Mouse (Mus musculus): ENCODE data around the gene Dmd. TPM values are rescaled to one million over a fixed set of nuclear protein-coding genes. Genes with fewer than 3 reads are reported as not detected.
A peak's percentile ranks its signal among the peaks of the same experiment; 100 is the strongest.

Dmd gene
- total RNA-seq, 2 experiments from 2014 or later = 70.0 to 72.7 TPM

DNA sequence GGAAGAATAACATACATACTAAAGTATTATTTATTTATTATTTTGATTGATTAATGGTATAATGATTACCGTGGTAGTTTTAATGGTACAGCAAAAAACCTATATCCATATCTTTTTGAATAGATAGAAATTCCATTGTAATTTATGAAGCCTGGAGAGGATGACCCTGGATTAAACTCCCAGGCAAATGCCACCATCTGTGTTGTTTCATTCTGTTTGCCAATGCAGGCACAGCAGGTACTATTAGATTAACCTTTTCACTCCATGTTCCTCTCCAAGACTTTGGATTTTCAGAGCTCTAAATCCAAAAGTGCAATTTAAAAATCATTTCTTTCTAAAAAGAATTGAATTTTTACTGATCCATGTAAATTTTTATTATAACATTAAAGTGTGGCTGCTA, 1383.5 kb downstream of the Dmd start:
- DNase-seq = no peak
- intact Hi-C loops (cut with DNase I) = no loop called here

DNA sequence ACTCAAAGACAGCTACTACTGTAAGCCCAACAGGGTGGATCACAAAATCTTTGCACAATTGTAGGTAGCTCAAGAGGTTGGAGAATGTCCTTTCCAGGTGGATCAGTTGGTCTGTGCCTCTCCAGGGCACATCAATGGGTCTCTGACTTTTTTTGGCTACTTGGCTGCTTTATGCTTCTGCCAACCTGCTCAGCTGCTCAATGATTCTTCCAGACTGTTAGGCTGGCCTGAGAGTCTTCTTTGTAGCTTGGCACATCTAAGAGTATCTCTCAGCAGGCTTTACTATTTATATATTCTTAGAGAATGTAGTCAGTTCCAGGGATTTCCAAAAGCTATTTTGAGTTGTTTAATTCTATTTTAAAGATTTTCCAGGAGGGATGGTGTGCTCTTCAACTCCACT, 1416.3 kb downstream of the Dmd start:
- no peak for DNase-seq
- intact Hi-C loops (cut with DNase I) = no loop called here

DNA sequence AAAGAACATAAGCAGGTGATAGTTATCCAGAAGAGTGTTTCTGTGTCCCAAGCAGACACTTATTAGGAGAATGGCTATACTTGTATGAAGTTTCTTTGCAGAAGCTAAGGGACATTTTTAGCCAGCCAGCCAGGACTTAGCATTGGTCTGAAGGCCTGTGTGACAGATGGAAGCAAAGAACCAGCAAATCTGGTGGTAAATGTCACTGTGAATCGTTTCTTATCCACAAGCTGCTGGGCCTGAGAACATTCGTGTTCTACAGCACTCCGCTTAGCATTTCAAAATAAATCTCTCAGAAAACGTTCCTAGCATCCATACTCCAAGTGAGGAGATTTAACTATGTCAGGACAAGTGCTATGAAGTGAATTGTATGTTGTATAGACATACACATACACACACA, 1486.9 kb downstream of the Dmd start:
- DNase-seq = no peak
- intact Hi-C loops (cut with DNase I) = no loop called here

DNA sequence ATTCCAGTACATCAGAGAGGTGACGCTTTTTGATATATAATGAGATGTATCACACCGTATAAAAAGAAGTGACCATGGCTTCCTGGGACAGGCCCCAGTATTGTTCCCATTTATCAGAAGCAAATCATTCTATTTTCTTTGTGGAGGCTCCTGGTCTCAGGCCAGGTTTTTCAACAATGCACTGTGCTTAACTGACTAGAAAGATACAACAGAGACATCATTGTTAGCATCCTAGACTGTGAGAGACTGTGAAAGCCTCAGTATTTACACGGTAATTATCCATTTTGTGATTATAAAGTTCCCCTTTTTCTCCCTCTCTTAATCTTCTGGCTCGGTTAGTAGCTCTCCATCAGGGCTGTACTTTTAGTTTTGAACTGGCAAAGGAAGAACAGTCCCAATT, 1487.9 kb downstream of the Dmd start:
- intact Hi-C loops (cut with DNase I) = no loop called here
- no peak for DNase-seq

DNA sequence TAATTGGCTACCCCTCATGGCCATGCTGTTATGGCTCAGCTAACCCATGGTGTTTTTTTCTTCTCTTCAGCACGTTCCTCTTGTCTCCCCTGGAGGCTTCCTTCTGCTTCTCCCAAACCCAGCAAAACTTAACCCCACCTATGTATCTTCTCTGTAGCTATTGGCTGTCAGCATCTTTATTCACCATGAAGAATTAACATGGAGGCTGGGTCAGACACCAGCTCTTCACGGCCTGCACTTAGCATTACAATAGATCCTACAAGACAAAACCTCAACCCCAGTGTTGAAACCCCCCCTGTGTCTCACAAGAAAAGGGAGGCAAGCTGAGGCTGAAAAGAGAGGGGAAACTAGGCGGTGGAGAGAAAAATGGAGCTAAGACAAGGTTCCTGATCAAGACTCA, 1494.3 kb downstream of the Dmd start:
- DNase-seq = no peak
- intact Hi-C loops (cut with DNase I) = no loop called here

DNA sequence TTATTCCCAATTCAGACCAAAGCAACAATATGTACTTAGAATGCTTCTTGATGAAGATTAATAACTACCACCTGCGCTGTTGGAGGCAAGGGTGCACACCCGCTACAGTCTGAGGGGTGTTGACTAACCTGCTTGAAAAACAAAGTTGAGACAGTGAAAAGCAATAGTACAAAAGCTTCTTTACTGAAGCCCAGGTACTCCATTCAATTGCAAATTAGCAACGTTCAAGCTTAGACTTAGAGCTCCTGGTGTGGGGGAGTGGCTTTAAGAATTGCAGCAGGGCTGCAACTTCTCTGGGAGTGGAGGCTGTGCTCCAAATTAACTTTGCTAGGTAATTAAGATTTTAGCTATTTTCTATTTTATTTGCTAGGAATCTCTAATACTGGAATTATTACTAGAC, 1495.3 kb downstream of the Dmd start:
- intact Hi-C loops (cut with DNase I) = no loop called here
- no peak for DNase-seq

DNA sequence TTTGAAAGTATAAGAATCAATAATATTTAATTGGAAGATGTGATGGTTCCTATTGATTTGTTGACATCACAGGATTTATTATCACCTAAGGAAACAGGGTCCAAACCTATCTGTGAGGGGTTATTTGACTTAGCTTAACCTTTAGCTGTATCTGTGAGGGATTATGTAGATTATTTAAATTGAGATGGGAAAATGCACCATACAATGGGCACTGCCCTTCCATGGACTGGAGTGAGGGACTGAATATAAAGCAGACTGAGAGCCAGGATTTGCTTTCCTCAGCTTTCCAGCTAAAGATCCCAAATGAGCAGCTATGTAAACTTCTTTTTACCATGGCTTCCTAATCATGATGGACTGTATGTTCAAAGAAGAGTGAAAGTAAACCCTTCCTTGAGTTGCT, 1496.0 kb downstream of the Dmd start:
- DNase-seq = no peak
- intact Hi-C loops (cut with DNase I) = no loop called here

DNA sequence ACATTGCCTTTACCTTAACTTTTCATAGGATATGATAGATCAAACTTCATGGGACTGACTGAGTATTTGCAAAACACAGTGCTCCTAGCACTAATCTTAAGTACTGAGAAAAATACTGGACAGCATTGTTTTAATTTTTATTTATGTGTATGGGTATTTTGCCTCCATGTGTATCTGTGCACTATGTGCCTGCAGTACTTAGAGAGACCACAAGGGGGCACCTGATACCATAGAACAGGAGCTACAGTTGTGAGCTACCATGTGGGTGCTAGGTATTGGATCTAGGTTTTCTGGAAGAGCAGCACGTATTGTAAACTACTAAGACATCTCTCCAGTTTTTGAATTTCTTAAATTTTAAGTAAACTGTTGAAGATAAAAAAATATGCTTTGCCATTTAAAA, 1505.8 kb downstream of the Dmd start:
- intact Hi-C loops (cut with DNase I) = no loop called here
- DNase-seq = peak; percentile 3

DNA sequence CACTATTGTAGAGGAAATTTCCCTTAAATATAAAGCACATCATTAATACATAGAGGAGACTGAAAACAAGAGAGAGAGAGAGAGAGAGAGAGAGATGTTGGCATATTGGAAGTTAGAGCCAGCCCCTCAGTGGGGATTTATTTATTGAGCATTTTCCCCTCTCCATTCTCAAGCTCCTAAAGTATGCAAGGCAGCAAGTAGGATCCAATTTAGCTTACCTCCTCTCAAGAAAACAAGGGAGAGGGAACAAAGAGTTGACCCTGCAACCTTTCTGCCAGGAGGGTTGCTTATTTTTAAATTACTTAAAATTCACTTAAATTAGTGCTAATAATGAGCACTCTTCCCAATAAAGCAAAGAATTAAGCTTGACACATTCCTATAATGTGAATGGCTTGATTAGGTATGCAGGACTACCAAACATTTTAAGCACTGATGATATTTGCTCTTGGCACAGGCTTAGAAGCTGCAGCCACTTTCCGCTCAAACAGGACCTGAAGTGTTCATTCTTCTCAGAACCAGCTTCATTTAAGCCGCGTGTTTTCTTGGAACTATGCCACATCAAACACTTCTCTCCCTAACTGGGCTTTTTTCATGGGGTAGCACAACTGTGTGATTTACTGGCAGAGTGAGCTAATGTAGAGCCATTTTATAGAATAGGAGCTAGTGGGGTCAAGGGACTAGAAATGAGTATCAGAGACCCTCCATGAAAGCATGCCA, 1566.1 kb downstream of the Dmd start:
- intact Hi-C loops (cut with DNase I) = no loop called here
- DNase-seq = no peak

DNA sequence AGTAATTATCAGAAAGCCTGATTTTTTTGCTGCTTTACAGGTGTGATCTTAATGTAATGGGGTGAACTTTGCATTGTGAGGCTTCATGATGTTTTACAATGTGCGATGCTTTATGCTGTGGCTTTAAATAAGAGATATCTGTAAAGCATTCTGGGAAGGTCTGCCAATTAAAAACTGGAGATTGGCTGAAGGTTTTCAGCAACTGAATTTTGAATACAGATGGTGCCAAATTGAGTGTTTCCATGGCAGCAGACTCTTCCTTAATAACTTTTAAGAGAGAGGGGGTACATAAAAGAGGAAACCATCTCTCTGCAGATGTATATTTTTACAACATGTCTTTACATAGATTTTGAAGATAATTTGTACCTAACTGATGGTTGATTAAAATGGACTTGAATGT, 1603.3 kb downstream of the Dmd start:
- intact Hi-C loops (cut with DNase I) = no loop called here
- DNase-seq = no peak

DNA sequence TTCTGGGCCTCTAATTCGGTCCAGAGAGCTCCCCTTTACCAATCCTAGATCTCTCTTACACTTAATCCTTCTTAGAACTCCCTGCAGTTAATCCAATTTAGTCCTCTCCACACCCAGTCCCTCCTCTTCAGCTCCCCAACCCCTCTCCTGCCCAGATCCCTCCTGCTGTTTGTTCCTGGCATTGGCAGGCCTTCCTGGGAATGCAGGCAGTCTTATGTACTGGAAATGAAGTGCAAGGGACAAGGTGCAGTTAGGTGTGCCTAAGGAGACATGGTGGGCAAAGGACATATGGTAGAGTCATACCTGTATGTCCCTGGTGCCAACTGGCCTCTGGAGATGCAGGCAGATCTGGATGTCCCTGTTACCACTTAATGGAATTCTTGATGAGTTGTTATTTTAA, 1604.8 kb downstream of the Dmd start:
- intact Hi-C loops (cut with DNase I) = no loop called here
- peak; percentile 1 for DNase-seq

DNA sequence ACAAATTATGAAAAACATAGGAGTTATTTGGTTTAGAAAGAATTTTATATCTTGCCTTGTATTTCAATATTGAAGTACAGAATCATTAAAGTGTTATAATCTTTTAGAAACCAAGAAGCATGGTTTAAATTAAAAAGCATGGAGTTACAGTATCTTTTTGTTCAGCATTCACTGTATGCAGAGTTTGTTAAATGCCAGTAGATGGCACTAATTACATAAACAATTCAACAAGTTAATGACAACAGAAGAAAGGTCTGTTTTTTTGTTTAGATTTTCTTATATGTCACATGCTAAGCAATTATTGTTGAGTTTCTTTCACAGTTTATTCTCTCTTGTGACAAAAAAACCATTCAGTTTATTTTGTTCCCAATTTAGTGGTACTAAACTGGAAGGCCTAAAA, 1649.8 kb downstream of the Dmd start:
- intact Hi-C loops (cut with DNase I) = loop anchor here (10.0 kb wide), 1 partner anchor 716 kb away; no protein-coding TSS in a partner anchor
- DNase-seq = no peak

DNA sequence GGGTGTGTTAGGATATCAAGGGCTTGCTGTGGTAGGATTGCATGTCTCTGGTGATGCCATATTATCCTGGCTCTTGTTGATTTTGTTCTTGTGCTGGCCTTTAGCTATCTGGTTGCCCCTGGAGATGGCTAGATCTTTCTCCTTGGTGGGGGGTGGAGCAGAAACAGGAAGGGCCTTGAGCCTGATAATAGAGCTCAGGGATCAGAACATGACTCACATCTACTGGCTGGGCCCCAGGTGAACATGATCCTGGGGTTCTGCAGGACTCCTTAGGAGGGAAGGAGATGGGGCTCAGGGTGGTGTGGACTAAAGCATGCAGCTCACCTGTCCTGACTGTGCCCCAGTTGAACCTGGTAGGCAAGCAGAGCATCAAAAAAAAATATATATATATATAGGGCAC, 1691.8 kb downstream of the Dmd start:
- DNase-seq = no peak
- intact Hi-C loops (cut with DNase I) = no loop called here

DNA sequence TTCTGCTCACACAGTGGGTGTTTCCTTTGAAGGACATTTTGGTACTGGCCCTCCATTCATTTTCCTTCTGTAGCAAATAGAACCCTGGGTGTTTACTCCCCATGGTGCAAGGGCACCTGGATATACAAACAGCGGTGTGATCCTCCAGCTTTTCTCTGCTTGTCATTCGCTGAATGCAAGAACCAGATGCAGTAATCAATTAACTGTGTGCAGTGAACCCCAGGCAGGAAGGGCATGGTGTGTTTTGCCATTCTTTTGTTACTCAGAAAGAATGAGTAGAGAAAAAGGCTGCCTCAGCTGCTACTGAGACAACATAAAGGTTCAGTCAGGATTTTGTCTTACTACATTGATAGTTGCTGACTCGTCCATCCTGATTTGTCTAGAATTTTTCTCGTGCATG, 1799.0 kb downstream of the Dmd start:
- intact Hi-C loops (cut with DNase I) = no loop called here
- no peak for DNase-seq

DNA sequence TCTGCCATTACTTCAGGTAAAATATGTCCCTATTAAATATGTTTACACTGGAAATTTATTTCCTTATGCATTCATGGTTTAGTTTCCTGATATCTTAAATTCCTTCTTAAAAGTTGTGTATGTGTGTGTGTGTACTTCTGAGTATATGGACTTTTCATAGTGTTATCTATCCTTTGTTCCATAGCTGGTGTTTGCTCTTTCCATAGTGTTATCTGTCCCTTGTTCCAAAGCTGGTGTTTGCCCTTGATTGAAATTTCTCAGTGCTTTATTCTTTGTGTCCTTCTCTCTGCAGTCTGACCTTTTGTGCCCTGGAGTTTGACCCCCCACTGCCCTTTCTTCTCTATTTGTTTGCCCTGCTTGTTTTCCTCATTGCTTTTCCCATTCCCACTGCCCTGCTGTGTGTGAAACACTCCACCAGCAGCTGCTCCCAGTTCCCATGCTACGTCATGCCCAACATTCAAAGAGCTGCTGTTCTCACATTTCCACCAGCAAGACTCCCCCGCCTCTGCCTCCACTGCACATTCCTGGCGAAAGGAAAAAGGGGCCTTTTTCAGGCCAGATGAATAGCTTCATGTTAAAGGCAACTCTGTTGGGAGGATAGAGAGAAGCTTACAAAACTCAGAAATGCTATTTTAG, 1911.5 kb downstream of the Dmd start:
- peak; percentile 11 for DNase-seq
- intact Hi-C loops (cut with DNase I) = no loop called here

DNA sequence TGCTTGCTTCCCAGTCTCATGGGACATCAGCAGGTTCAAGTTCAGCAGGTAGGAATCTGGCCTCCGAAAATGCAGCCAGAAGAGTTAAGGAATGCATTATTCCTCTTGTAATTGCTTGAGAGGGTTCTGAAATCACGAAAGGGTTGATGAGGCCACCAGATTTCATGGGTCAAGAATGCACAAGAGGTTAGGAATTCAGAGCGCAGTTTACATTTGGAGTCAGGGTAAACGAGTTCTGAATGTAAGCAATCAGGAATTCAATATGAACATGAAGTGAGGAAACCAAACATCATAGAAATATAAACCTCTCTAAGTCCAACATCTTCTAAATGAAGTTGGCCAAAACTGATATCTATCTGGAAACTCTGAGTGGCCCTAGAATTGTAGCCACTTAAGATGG, 1924.4 kb downstream of the Dmd start:
- intact Hi-C loops (cut with DNase I) = no loop called here
- DNase-seq = no peak

DNA sequence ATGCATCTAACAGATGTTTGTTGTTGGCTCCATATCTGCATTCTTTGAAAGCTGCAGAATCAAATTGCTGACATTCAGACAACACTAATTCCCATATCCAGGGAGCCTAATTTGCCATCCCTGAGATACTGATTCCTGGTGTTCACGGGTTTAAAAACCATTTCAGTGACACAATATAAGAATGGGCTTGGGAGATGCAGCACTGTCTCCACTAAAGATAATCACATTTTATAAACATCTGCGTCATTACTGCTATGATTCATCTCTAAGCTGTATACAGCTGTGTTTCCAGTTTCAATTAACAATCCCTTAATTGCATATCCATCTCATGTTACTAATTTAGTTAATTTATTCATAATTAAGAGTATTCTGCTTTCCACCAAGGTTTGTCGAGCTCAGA, 1929.5 kb downstream of the Dmd start:
- intact Hi-C loops (cut with DNase I) = no loop called here
- DNase-seq = no peak

DNA sequence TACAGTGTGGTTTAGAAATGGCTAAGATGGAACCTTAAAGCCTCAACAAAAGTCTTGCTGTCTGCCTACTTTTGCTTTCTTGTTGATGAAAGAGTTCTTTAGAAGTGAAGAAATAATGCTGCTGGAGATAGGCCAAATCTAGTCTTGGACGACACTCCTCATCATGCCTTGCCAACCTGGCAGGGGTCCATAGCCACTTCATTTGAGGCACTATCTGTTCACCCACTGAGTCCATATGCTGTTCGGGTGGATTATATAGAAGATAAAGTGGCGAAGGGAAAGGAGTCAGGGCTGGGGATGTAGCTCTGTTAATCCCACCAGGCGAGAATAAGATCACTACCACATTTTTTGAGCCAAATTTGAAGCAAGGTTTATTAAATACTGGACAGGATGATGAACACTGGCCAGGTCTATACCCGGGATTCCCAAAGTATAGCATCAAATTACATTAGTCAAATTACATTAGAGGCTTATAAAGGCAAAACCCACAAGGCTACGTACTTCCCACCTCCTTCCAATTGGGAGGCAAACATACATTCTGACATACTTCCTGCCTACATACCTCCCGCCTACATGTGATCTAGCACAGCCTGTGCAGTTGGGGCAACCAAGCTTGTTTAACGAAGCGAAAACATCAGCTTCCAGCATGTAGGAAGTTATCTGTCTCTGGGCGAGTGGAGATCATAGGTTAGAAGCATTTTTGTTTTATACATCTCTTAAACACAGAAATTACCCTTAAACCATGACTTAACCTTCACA, 1984.2 kb downstream of the Dmd start:
- peak; percentile 77 for DNase-seq
- intact Hi-C loops (cut with DNase I) = no loop called here

DNA sequence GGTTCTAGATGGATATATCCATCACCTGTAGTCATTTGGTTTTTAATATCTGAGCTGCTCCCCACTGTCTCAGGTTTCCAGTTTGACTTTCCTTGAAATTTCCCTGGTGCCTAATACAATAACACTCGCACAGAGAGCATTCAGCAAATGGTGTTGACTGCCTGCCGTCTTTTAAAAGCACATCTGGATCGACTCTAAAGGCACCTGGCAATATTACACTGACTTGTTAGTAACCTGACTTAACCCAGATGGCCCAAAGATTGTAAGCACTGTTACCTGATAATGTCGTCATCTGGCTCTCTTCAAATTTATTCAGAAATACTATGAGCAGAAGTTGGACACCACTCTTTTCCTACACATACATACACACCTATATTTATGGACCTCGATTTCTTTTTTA, 2011.9 kb downstream of the Dmd start:
- intact Hi-C loops (cut with DNase I) = no loop called here
- no peak for DNase-seq

DNA sequence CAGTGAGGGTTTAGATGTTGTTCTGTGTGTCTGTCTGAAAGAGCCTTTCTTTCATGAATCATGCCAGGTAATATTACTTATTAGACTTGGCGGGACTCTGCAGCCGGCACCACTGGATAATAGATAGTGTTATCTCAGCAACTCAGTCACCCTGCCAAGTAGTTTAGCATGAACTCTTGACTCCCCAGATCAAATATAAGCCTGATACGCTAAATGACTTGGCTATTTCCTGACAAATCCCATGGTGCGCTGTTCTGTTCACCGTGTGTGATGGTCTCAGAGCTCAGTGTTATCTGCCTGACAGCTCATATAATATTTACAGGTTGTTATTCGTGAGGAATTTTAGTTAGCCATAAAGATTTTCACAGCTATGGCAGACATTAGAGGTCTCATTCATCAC, 2012.3 kb downstream of the Dmd start:
- intact Hi-C loops (cut with DNase I) = no loop called here

DNA sequence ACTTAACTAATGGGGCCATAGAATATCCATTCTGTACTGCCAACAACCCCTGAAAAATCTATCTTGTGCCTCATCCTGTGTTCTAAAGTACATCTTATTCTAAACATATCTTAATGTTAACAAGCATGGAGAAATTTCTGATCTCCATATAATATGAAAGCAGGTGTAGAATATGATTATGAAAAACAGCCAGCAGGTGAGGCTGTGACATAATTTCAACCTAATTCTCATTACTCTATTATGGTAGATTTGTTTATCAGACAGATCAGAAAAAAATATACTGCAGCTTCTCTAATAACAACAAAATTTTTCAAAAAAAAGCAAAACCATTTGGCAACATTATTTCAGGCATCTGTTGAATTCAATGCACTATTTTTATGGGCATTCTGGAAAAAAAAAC, 2059.6 kb downstream of the Dmd start:
- DNase-seq = no peak
- intact Hi-C loops (cut with DNase I) = no loop called here

More for the DNA sequence above, 2012.3 kb downstream of the Dmd start:
- DNase-seq = no peak

DNA sequence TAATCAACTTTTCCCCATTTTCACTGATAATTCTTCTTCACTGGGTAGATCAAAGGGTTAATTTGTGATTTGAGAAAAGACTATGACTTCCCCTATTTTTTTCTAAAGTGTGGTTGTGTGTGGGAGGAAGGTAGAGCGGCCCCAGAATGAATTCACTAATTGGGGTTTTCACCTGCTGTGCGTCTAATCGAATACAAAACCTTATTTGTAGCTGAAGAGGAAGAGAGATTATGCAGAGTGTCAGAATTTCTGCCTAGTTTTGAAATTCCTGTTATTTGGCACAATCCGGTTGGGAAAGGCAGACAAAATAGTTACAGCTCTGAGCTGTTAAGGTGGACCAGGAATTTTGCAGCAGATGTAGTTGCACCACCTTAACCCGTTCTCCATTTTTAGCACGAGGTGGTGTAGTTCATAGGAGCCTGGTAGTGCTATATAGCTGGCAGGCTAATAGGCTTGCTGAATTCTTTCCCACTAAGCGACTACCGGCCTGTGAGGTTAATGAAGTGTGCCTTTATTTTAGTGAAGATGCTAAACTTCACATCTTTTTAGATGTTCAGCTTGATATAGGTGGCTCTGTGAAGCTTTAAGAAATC, 2092.9 kb downstream of the Dmd start:
- intact Hi-C loops (cut with DNase I) = no loop called here
- no peak for DNase-seq
